Mouse (Mus musculus) gastrocnemius, adult 8-10 months (tissue): ENCODE measurements around the gene Tead1. TPM values are rescaled to one million over a fixed set of nuclear protein-coding genes. Genes with fewer than 3 reads are reported as not detected.
A peak's percentile ranks its signal among the peaks of the same experiment; 100 is the strongest.

ENCODE experiments used
- DNase-seq, 2 experiments: peaks; one replicate each; pipeline ENCODE4 v3.0.0; 2022; ENCODE audit warnings: low spot score in 2 of 2
- total RNA-seq, 4 experiments: library from RNA; stranded (reverse); gene quantifications; 2 replicates each; pipeline ENCODE4 v1.2.4; 2022

Gene Tead1
- total RNA-seq, 4 experiments from 2014 or later = 165 to 271 (median 210) TPM

GRCm38 (mm10) chr7:112812037-112812775 is 133.1 kb downstream of the Tead1 start:
- DNase-seq = no peak

DNA sequence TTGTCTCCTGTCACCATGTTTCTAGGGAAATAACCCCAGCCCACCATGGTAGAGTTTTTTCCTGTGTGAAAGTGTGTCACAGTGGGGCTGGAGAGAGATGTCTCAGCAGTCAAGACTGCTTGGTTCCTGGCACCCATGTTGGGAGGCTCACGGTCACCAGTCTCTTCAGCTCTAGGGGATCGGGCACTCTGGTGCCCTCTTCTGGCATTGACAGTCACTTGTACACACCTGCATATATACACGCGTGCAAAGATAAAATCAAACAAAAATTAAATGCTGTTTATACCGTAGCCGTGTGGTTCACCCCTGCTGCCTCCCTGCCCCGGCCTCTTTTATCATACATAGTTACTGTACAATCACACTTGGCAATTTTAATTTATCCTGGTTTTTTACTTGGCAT is 134.0 kb downstream of the Tead1 start:
- no peak for DNase-seq

- DNase-seq = peak; percentile 44 to 46
Observed at GRCm38 (mm10) chr7:112813731-112814306, 134.7 kb downstream of the Tead1 start.

GRCm38 (mm10) chr7:112816016-112816415 is 136.9 kb downstream of the Tead1 start:
- no peak for DNase-seq

DNA sequence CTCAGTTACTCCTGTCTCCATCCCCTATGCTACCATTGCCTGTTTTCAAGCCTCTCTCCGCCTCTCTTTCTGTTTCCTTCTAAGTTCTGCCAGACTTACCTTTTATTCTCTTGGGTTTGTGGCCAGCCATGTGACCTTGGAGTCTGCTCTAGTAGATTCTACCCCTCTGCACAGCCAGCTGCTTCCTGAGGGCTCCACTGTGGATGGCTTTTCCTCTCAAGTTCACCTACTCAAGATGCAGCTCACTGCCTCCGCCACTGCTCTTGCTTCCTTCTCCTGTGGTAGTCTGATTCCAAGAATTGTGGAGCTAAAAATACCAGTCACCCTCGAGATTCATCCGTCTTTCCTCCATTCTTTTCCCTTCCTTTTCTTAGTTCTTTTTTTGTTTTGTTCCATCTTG is 140.7 kb downstream of the Tead1 start:
- no peak for DNase-seq

GRCm38 (mm10) chr7:112822879-112823278 is 143.8 kb downstream of the Tead1 start:
- no peak for DNase-seq

GRCm38 (mm10) chr7:112823621-112824020 is 144.5 kb downstream of the Tead1 start:
- DNase-seq = no peak

DNA sequence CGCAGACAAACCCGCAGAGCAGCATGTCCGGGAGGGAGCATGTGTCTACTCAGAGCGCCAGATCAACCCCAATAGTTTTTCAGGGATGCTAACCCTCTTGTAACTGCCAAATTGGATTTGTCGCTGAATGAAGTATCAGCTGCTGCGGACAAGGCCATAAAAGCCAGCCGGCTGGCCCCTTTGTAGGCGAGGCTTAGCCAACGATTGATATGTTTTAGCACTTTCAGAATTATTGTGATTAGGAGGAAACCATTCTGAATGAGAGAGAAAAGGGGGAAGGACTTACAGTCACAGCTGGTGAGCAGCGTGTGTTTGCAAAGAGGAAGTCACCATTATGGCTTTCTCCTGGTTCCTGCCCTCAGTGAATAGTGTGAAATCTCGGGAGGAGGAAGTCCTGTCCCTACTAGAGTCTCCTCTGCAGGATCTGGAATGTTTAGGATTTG is 146.2 kb downstream of the Tead1 start:
- DNase-seq = no peak

- peak; percentile 29 to 57 for DNase-seq
Observed at GRCm38 (mm10) chr7:112826114-112826911, 147.2 kb downstream of the Tead1 start.

- DNase-seq = peak in 1 of 2 experiments; percentile 22
Observed at GRCm38 (mm10) chr7:112828016-112828695, 149.0 kb downstream of the Tead1 start.

DNA sequence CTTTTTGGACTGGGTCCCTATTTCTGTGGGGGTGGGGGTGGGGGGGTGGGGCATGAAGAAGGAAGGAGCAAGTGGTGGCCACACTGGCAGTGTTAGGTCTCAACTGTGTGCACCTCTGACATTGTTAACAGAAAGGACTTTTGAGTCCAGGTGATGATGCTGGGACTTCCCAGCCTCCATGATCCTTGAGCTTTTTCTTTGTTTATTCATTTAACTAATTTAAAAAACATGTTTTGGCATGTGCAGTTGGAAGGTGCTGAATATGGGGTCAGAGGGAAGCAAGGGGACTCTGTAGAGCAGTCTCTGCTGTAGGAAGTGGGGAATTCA is 149.5 kb downstream of the Tead1 start:
- DNase-seq = no peak

DNA sequence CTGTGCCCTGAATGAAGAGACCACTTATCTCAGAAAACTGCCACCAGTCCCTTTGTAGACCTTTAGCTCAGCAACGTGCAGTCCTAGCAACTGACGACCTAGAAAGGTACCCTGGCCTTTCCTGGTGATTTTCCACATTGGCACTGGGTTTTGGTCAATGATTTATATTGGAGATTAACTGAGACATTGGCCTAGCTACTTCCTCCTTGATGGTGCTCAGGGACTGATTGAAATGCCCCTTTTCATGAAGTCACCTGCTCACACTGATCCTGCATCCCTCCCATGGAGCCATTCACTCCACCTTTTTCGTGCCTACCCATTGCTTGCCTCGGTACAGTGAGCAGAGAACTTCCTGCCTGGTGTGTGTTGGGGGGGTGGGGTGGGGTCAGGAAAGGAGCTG is 151.8 kb downstream of the Tead1 start:
- no peak for DNase-seq

GRCm38 (mm10) chr7:112831446-112831845 is 152.3 kb downstream of the Tead1 start:
- no peak for DNase-seq

GRCm38 (mm10) chr7:112833132-112833531 is 154.0 kb downstream of the Tead1 start:
- DNase-seq = no peak

- no peak for DNase-seq
Observed at GRCm38 (mm10) chr7:112836076-112836475, 157.0 kb downstream of the Tead1 start.

- no peak for DNase-seq
Observed at GRCm38 (mm10) chr7:112838131-112838530, 159.0 kb downstream of the Tead1 start.

- no peak for DNase-seq
Observed at GRCm38 (mm10) chr7:112840351-112840750, 161.2 kb downstream of the Tead1 start.

GRCm38 (mm10) chr7:112840890-112841289 is 161.8 kb downstream of the Tead1 start:
- DNase-seq = no peak

DNA sequence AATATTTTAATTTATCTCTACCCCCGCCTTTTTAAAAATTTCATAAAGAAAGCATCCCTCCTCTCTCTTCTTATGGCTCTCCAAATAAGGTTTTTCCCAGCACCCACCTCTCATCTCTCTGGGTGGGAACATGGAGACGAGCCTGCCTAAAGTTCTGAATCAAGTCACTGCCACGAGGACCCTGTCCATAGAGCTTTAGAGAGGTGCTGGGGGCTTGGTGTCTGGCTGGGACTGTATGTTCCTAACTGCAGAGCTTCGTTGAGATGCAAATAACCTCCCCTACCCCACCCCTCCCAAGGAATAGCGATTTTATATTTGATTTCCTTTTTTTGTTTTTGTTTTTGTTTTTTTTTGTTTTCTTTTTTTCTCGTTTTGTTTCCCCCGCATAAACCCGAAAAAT is 162.4 kb downstream of the Tead1 start:
- DNase-seq = no peak

DNA sequence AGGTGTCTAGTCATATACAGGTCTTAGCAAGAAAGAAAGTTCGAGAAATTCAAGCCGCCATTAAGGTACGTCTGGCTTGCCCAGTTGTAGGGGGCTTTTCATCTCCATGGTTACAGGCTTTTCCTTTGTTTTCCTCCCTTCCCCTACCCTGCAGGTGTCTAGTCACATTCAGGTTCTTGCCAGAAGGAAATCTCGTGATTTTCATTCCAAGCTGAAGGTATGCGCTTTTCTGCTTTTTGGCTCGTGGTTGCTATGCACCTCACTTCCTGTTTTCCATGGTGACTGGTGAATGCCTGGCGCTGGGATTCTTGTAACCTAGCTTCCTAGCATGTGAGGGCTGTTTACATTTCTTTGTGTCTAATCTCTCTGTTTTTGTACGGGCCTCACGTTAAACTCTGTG is 162.8 kb downstream of the Tead1 start:
- DNase-seq = no peak

DNA sequence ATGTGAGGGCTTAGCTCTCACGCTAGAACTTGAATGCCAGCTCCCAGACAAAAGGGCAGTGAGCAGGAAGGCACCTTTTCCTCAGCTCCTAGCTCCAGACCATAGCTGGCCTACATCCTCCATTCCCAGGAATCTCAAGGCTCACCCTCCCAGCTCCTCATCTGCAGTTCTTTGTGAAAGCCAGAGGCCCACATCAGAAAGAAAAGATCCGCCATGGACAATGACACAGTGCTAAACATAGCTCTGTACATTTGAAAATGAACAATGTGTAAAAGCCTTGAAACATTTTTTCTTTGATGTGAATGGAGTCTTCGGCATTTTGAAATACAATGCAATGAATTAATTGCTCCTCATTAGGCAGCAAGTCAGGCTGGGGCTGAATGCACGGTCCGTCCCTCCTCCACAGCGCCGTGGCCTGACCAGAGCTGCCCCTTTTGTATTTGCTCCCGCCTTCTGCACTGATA is 172.2 kb downstream of the Tead1 start:
- no peak for DNase-seq
